Mouse (Mus musculus) lung, postnatal 0 days (tissue): ENCODE data around the gene Vdac2.

ENCODE experiments used
- CTCF ChIP-seq: IDR thresholded peaks from 2 replicates; pipeline ENCODE4 v1.5.1; 2016; ENCODE audit warnings: antibody characterized with exemption, mild to moderate bottlenecking
- EP300 ChIP-seq: IDR thresholded peaks from 2 replicates; pipeline ENCODE4 v1.6.1; 2016; ENCODE audit warnings: antibody characterized with exemption, mild to moderate bottlenecking, control low read depth

DNA sequence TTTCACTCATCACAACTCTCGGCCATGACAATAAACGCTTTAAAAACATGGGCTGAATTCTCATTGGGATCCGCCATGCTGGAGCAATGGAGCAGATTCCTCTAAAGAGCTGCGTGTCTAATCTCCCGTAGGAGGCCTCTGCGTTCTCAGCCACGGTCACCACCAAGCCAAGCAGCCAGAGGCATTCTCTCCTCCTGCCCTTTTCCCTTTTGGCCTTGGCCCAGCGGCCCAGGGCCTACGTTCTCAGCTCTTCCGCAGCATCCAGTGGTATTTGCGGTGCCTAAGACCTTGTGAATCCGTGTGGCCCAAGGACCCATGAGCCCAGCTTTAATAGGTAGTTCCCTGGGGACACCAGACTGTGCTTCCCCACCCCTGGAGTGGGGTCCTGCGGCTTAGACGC lies 31.8 kb downstream of the Vdac2 start:
- TF ChIP-seq CTCF (no peak), EP300 (no peak)
